8 mouse cellular contexts compared by ENCODE assay signal in genomic region chr11:50850177-50850735, GRCm38 (mm10). TPM values are rescaled to one million over a fixed set of nuclear protein-coding genes. Genes with fewer than 3 reads are reported as not detected.
DNase-seq lines count a peak whose midpoint lies in the region; ATAC-seq and TF ChIP-seq lines count a peak whose summit lies in the region.

Gene Grm6, plus strand, starts transcription at chr11:50850685.

- no peaks in the 10 kb centered on the region for H3K36me3 ChIP-seq in heart, embryonic 12.5 days
- no peaks in the 10 kb centered on the region for H3K36me3 ChIP-seq in hindbrain, postnatal 0 days (ENCODE audit: insufficient read depth, low read length)

- no peak for TF ChIP-seq CTCF in hindbrain, postnatal 0 days (IDR thresholded peaks at IDR 0.05; ENCODE audit: low read depth)

- 2% methylated on average over 11 of the region's 11 CpGs for WGBS in heart, embryonic 12.5 days
- WGBS in hindbrain, postnatal 0 days = 4% methylated on average over 11 of the region's 11 CpGs

- no peak within 1 kb of the TSS for H3K27ac ChIP-seq in heart, embryonic 12.5 days (ENCODE audit: poor library complexity, severe bottlenecking)
- H3K27ac ChIP-seq in hindbrain, postnatal 0 days = no peak within 1 kb of the TSS

- H3K9me3 ChIP-seq in heart, embryonic 12.5 days (replicated peaks) = peaks cover 10% of the 10 kb centered on the region; the same call in 1 of the 2 replicates
- H3K9me3 ChIP-seq in hindbrain, postnatal 0 days (ENCODE audit: low read length) = no peaks in the 10 kb centered on the region

- H3K4me3 ChIP-seq in heart, embryonic 12.5 days = peak within 1 kb of the TSS; percentile 47
- H3K4me3 ChIP-seq in hindbrain, postnatal 0 days (ENCODE audit: low read length) = peak within 1 kb of the TSS; percentile 44

- peak within 1 kb of the TSS; percentile 75 for H3K4me2 ChIP-seq in heart, embryonic 12.5 days
- peak within 1 kb of the TSS; percentile 93 for H3K4me2 ChIP-seq in hindbrain, postnatal 0 days (ENCODE audit: low read depth, low read length)

- peaks cover 27% of the 10 kb centered on the region for H3K4me1 ChIP-seq in heart, embryonic 12.5 days (replicated peaks)
- peaks cover 8% of the 10 kb centered on the region for H3K4me1 ChIP-seq in hindbrain, postnatal 0 days (ENCODE audit: insufficient read depth, low read length)

- DNase-seq in heart, adult 18-20 months = no peak
- peak; percentile 14 for DNase-seq in Muller cell, postnatal 12 days (ENCODE audit: inconsistent ontology term)
- no peak for DNase-seq in hindbrain, postnatal 0 days (ENCODE audit: low spot score)
- DNase-seq in naive thymus-derived CD4-positive, alpha-beta T cell, adult 2 months (ENCODE audit: low read depth) = peak; percentile 59
- DNase-seq in kidney, adult 9 months = no peak
- DNase-seq in retina, postnatal 1 day = no peak
- no peak for DNase-seq in embryo, embryonic 9.5 days (ENCODE audit: extremely low spot score)

- H3K27me3 ChIP-seq in heart, embryonic 12.5 days (replicated peaks) = peaks cover 66% of the 10 kb centered on the region
- peaks cover 40% of the 10 kb centered on the region for H3K27me3 ChIP-seq in hindbrain, postnatal 0 days (ENCODE audit: insufficient read depth, low read length)

- peak within 1 kb of the TSS; percentile 3; the same call in 1 of the 2 replicates for H3K9ac ChIP-seq in heart, embryonic 12.5 days
- H3K9ac ChIP-seq in hindbrain, postnatal 0 days (replicated peaks; ENCODE audit: low read length) = 0 out of 2 replicates have a peak within 1 kb of the TSS, but pooled peaks have one; percentile 19

- no peak for ATAC-seq in heart, embryonic 12.5 days (ENCODE audit: insufficient number of reproducible peaks, low FRiP score)
- no peak for ATAC-seq in hindbrain, postnatal 0 days

RNA-seq across cellular contexts. Expression of gene Grm6, which starts in this region (rescaled TPM):
- polyA plus RNA-seq in heart, embryonic 12.5 days (2016; fragmentation: Nextera tagmentation; extraction: Ambion mirVana) = 0.10 TPM in 1 of 2 replicates, not detected in the other
- total RNA-seq in heart, adult 18-20 months (2021) = under 1 TPM in 1 of 2 experiments, not detected in 1; 0.28 TPM
- total RNA-seq in hindbrain, postnatal 0 days (2014; rRNA removed) = not detected in 2 replicates
- not detected in 2 replicates for polyA plus RNA-seq in hindbrain, postnatal 0 days (2015; fragmentation: Nextera tagmentation; extraction: Ambion mirVana)

Comparison
In these comparisons a context has a peak if more than half of its experiments do, and no peak if none do; other contexts are left out.
1. DNase-seq: peak in Muller cell, postnatal 12 days (single experiment) and naive thymus-derived CD4-positive, alpha-beta T cell, adult 2 months (single experiment); none in heart, adult 18-20 months (0 of 2), hindbrain, postnatal 0 days (single experiment), kidney, adult 9 months (single experiment), retina, postnatal 1 day (single experiment) and embryo, embryonic 9.5 days (single experiment).